Comparison of ENCODE assay signal across 9 mouse cellular contexts in the genomic region with DNA sequence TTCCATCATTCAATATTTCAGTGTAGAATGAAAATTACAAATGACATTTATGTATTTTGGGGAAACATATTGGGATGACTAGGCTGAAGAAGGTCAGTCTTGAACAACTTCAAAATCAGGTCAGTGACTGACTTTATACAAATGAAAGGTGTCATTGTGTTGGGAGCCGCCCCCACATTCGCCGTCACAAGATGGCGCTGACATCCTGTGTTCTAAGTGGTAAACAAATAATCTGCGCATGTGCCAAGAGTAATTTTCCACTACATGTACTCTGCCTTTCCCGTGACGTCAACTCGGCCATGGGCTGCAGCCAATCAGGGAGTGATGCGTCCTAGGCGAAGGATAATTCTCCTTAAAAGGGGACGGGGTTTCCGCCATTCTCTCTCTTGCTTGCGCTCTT. TPM values are rescaled to one million over a fixed set of nuclear protein-coding genes. Genes with fewer than 3 reads are reported as not detected.
DNase-seq lines count a peak whose midpoint lies in the region; ATAC-seq and TF ChIP-seq lines count a peak whose summit lies in the region.
"Not testable (repeated sequence)": the region's sequence is repeated elsewhere in the genome, so short reads cannot be mapped to it uniquely, and the experiment has no call there.
"Had no signal": no experiment of that assay in that cellular context is flagged by ENCODE, and none has a peak within 500 bp of the region (broad histone marks: within the 10 kb centered on the region; RNA-seq: fewer than 3 reads in every experiment).

No protein-coding gene starts in this region.

- not testable (repeated sequence) for TF ChIP-seq EP300 in stomach, postnatal 0 days (optimal IDR thresholded peaks at IDR 0.05)

- H3K27ac ChIP-seq in forebrain, postnatal 0 days (ENCODE audit: low read depth, low read length); intestine, postnatal 0 days (ENCODE audit: low read depth, low read length); kidney, postnatal 0 days; stomach, postnatal 0 days (replicated peaks): not testable (repeated sequence)

- H3K4me3 ChIP-seq in forebrain, postnatal 0 days (ENCODE audit: low read depth, low read length); intestine, postnatal 0 days (ENCODE audit: low read depth, low read length); kidney, postnatal 0 days (replicated peaks; ENCODE audit: low read depth, low read length); stomach, postnatal 0 days (ENCODE audit: low read depth, low read length): not testable (repeated sequence)

- not testable (repeated sequence) for H3K27me3 ChIP-seq in forebrain, postnatal 0 days (ENCODE audit: insufficient read depth, low read length); intestine, postnatal 0 days (replicated peaks; ENCODE audit: control insufficient read depth, insufficient read depth, low read length); kidney, postnatal 0 days (ENCODE audit: insufficient read depth, low read length); stomach, postnatal 0 days (ENCODE audit: control insufficient read depth, insufficient read depth, low read length)

- not testable (repeated sequence) for H3K4me2 ChIP-seq in forebrain, postnatal 0 days (ENCODE audit: low read depth); intestine, postnatal 0 days (replicated peaks; ENCODE audit: low read depth); kidney, postnatal 0 days (ENCODE audit: low read length); stomach, postnatal 0 days (replicated peaks; ENCODE audit: low read depth)

- not testable (repeated sequence) for TF ChIP-seq CTCF in forebrain, postnatal 0 days (IDR thresholded peaks at IDR 0.05; ENCODE audit: low read depth)
- peak; percentile 20; the same call in 1 of the 2 replicates for TF ChIP-seq CTCF in intestine, postnatal 0 days (IDR thresholded peaks at IDR 0.05; ENCODE audit: low read depth)
- TF ChIP-seq CTCF in kidney, postnatal 0 days (IDR thresholded peaks at IDR 0.05; ENCODE audit: low read depth), result peak; percentile 10; the same call in 1 of the 2 replicates
- peak; percentile 22 for TF ChIP-seq CTCF in stomach, postnatal 0 days (IDR thresholded peaks at IDR 0.05; ENCODE audit: low read depth)

- not testable (repeated sequence) for H3K36me3 ChIP-seq in forebrain, postnatal 0 days (ENCODE audit: insufficient read depth); intestine, postnatal 0 days (ENCODE audit: control insufficient read depth, insufficient read depth); kidney, postnatal 0 days (ENCODE audit: insufficient read depth, low read length); stomach, postnatal 0 days (ENCODE audit: control insufficient read depth, insufficient read depth, low read length)

- not testable (repeated sequence) for H3K9me3 ChIP-seq in forebrain, postnatal 0 days (ENCODE audit: low read length); intestine, postnatal 0 days (ENCODE audit: control insufficient read depth); kidney, postnatal 0 days (replicated peaks; ENCODE audit: low read length); stomach, postnatal 0 days (ENCODE audit: control insufficient read depth, low read length)

- peak; percentile 20; the same call in 1 of the 2 replicates for ATAC-seq in forebrain, postnatal 0 days
- ATAC-seq in intestine, postnatal 0 days; kidney, postnatal 0 days (replicated peaks; ENCODE audit: low FRiP score, low read depth); stomach, postnatal 0 days (ENCODE audit: low FRiP score, low TSS enrichment): not testable (repeated sequence)

- H3K9ac ChIP-seq in forebrain, postnatal 0 days; intestine, postnatal 0 days (ENCODE audit: low read depth, low read length); kidney, postnatal 0 days (ENCODE audit: low read depth, low read length); stomach, postnatal 0 days (ENCODE audit: low read length): not testable (repeated sequence)

- DNase-seq in CD4-positive, CD25-positive, alpha-beta regulatory T cell, adult 2 months (ENCODE audit: low read depth, low spot score), result peak; percentile 23
- peak; percentile 34 for DNase-seq in ZHBTc4 (ENCODE audit: low read depth, low spot score)
- peak; percentile 4 for DNase-seq in cerebellum, adult 11-12 months
- DNase-seq in forebrain, postnatal 0 days; kidney, postnatal 0 days (ENCODE audit: low spot score); stomach, postnatal 0 days (ENCODE audit: low spot score): not testable (repeated sequence)
- peak; percentile 27 for DNase-seq in naive thymus-derived CD4-positive, alpha-beta T cell, adult 2 months (ENCODE audit: low read depth)

- 75% methylated on average over 10 of the region's 13 CpGs for WGBS in forebrain, postnatal 0 days
- 84% methylated on average over 10 of the region's 13 CpGs for WGBS in intestine, postnatal 0 days
- 77% methylated on average over 7 of the region's 13 CpGs for WGBS in kidney, postnatal 0 days
- WGBS in stomach, postnatal 0 days, result 67% methylated on average over 7 of the region's 13 CpGs

- H3K4me1 ChIP-seq in forebrain, postnatal 0 days (ENCODE audit: insufficient read depth); intestine, postnatal 0 days (replicated peaks; ENCODE audit: control insufficient read depth, insufficient read depth, low read length); kidney, postnatal 0 days (replicated peaks; ENCODE audit: insufficient read depth, low read length); stomach, postnatal 0 days (replicated peaks; ENCODE audit: control insufficient read depth, insufficient read depth): not testable (repeated sequence)

RNA-seq across cellular contexts. Expression of a gene that starts 33.0 kb away (rescaled TPM):
- total RNA-seq in forebrain, postnatal 0 days (2014; rRNA removed), result 16.2 and 23.6 TPM in 2 replicates
- 9.8 and 13.3 TPM in 2 replicates for polyA plus RNA-seq in forebrain, postnatal 0 days (2015; fragmentation: Nextera tagmentation; extraction: Ambion mirVana)
- 10.2 and 10.9 TPM in 2 replicates for polyA plus RNA-seq in intestine, postnatal 0 days (2015; fragmentation: Nextera tagmentation; extraction: Ambion mirVana)
- polyA plus RNA-seq in kidney, postnatal 0 days (2015; fragmentation: Nextera tagmentation; extraction: Ambion mirVana), result 51.5 and 58.4 TPM in 2 replicates
- polyA plus RNA-seq in stomach, postnatal 0 days (2015; fragmentation: Nextera tagmentation; extraction: Ambion mirVana), result 6.8 and 7.0 TPM in 2 replicates
- polyA plus RNA-seq: activated CD4-positive, CD25-positive, alpha-beta regulatory T cell, adult 4 months had no signal
